Mouse (Mus musculus): ENCODE data around the gene Nckipsd. TPM values are rescaled to one million over a fixed set of nuclear protein-coding genes. Genes with fewer than 3 reads are reported as not detected.

Nckipsd gene
- polyA plus RNA-seq, 1 experiment: 8.7 TPM

- Histone ChIP-seq H3K27ac (ENCODE audit: insufficient read depth, low read length) (no peak within 1 kb of the TSS), H3K4me3 (ENCODE audit: insufficient read depth, low read length) (peak within 1 kb of the TSS; percentile 92), H3K4me1 (ENCODE audit: control insufficient read depth, insufficient read depth, low read length) (peaks cover 9% of the 10 kb centered on the region)
- TF ChIP-seq POLR2A (IDR thresholded peaks at IDR 0.05; ENCODE audit: low read depth, low read length) (peak; percentile 60), CTCF (IDR thresholded peaks at IDR 0.05; ENCODE audit: borderline replicate concordance, insufficient read depth, low read length) (no peak)
Measured at GRCm38 (mm10) chr9:108783548-108784463, 24.4 kb upstream of the Nckipsd start, which contains the start of gene Ip6k2. Ip6k2 (plus strand) TSS chr9:108783796.

- Histone ChIP-seq H3K4me3 (ENCODE audit: insufficient read depth, low read length) (peak overlapping the region; percentile 27; the same call in 1 of the 2 replicates), H3K27ac (ENCODE audit: insufficient read depth, low read length) (no peak overlapping the region)
- TF ChIP-seq POLR2A (IDR thresholded peaks at IDR 0.05; ENCODE audit: low read depth, low read length): no peak
- no peak for TF ChIP-seq CTCF (IDR thresholded peaks at IDR 0.05; ENCODE audit: borderline replicate concordance, insufficient read depth, low read length)
Measured at GRCm38 (mm10) chr9:108785416-108785815, 22.8 kb upstream of the Nckipsd start.

GRCm38 (mm10) chr9:108786494-108786893, 21.7 kb upstream of the Nckipsd start:
- Histone ChIP-seq H3K4me1 (ENCODE audit: control insufficient read depth, insufficient read depth, low read length) (peaks cover 9% of the 10 kb centered on the region), H3K27ac (ENCODE audit: insufficient read depth, low read length) (no peak overlapping the region), H3K4me3 (ENCODE audit: insufficient read depth, low read length) (no peak overlapping the region)
- TF ChIP-seq POLR2A (IDR thresholded peaks at IDR 0.05; ENCODE audit: low read depth, low read length): no peak
- TF ChIP-seq CTCF (IDR thresholded peaks at IDR 0.05; ENCODE audit: borderline replicate concordance, insufficient read depth, low read length): no peak

More at GRCm38 (mm10) chr9:108785416-108785815, 22.8 kb upstream of the Nckipsd start:
- peaks cover 9% of the 10 kb centered on the region for H3K4me1 ChIP-seq (ENCODE audit: control insufficient read depth, insufficient read depth, low read length)

- H3K4me3 ChIP-seq (ENCODE audit: insufficient read depth, low read length): no peak overlapping the region
- TF ChIP-seq CTCF (IDR thresholded peaks at IDR 0.05; ENCODE audit: borderline replicate concordance, insufficient read depth, low read length) (no peak), POLR2A (IDR thresholded peaks at IDR 0.05; ENCODE audit: low read depth, low read length) (no peak)
- no peak overlapping the region for H3K27ac ChIP-seq (ENCODE audit: insufficient read depth, low read length)
- peaks cover 9% of the 10 kb centered on the region for H3K4me1 ChIP-seq (ENCODE audit: control insufficient read depth, insufficient read depth, low read length)
Measured at GRCm38 (mm10) chr9:108787080-108787479, 21.1 kb upstream of the Nckipsd start.

GRCm38 (mm10) chr9:108788713-108789112, 19.5 kb upstream of the Nckipsd start:
- H3K4me1 ChIP-seq (ENCODE audit: control insufficient read depth, insufficient read depth, low read length): peaks cover 14% of the 10 kb centered on the region; the same call in 1 of the 2 replicates
- H3K4me3 ChIP-seq (ENCODE audit: insufficient read depth, low read length): no peak overlapping the region
- no peak overlapping the region for H3K27ac ChIP-seq (ENCODE audit: insufficient read depth, low read length)
- TF ChIP-seq POLR2A (IDR thresholded peaks at IDR 0.05; ENCODE audit: low read depth, low read length): no peak
- no peak for TF ChIP-seq CTCF (IDR thresholded peaks at IDR 0.05; ENCODE audit: borderline replicate concordance, insufficient read depth, low read length)

GRCm38 (mm10) chr9:108792307-108792706, 15.9 kb upstream of the Nckipsd start:
- TF ChIP-seq CTCF (IDR thresholded peaks at IDR 0.05; ENCODE audit: borderline replicate concordance, insufficient read depth, low read length) (no peak), POLR2A (IDR thresholded peaks at IDR 0.05; ENCODE audit: low read depth, low read length) (no peak)
- Histone ChIP-seq H3K4me3 (ENCODE audit: insufficient read depth, low read length) (no peak overlapping the region), H3K4me1 (ENCODE audit: control insufficient read depth, insufficient read depth, low read length) (peaks cover 16% of the 10 kb centered on the region), H3K27ac (ENCODE audit: insufficient read depth, low read length) (no peak overlapping the region)

- Histone ChIP-seq H3K4me3 (ENCODE audit: insufficient read depth, low read length) (no peak overlapping the region), H3K27ac (ENCODE audit: insufficient read depth, low read length) (no peak overlapping the region), H3K4me1 (ENCODE audit: control insufficient read depth, insufficient read depth, low read length) (peaks cover 20% of the 10 kb centered on the region)
- TF ChIP-seq POLR2A (IDR thresholded peaks at IDR 0.05; ENCODE audit: low read depth, low read length) (no peak), CTCF (IDR thresholded peaks at IDR 0.05; ENCODE audit: borderline replicate concordance, insufficient read depth, low read length) (no peak)
Measured at GRCm38 (mm10) chr9:108792730-108793129, 15.4 kb upstream of the Nckipsd start.

- Histone ChIP-seq H3K4me3 (ENCODE audit: insufficient read depth, low read length) (no peak overlapping the region), H3K4me1 (ENCODE audit: control insufficient read depth, insufficient read depth, low read length) (peaks cover 25% of the 10 kb centered on the region), H3K27ac (ENCODE audit: insufficient read depth, low read length) (peak overlapping the region; percentile 47)
- no peak for TF ChIP-seq CTCF (IDR thresholded peaks at IDR 0.05; ENCODE audit: borderline replicate concordance, insufficient read depth, low read length)
- TF ChIP-seq POLR2A (IDR thresholded peaks at IDR 0.05; ENCODE audit: low read depth, low read length): no peak
Measured at GRCm38 (mm10) chr9:108795281-108795680, 12.9 kb upstream of the Nckipsd start.

- no peak; the same call in 1 of the 2 replicates for TF ChIP-seq POLR2A (IDR thresholded peaks at IDR 0.05; ENCODE audit: low read depth, low read length)
- no peak for TF ChIP-seq CTCF (IDR thresholded peaks at IDR 0.05; ENCODE audit: borderline replicate concordance, insufficient read depth, low read length)
- Histone ChIP-seq H3K4me1 (ENCODE audit: control insufficient read depth, insufficient read depth, low read length) (peaks cover 25% of the 10 kb centered on the region), H3K4me3 (ENCODE audit: insufficient read depth, low read length) (0 out of 2 replicates have a peak overlapping the region, but pooled peaks have one; percentile 0), H3K27ac (ENCODE audit: insufficient read depth, low read length) (peak overlapping the region; percentile 86)
Measured at GRCm38 (mm10) chr9:108795762-108796161, 12.4 kb upstream of the Nckipsd start.

Measured in embryonic fibroblast, embryonic 13.5 days (primary cell).